Mouse (Mus musculus): ENCODE measurements at regions not wholly inside any gene's neighbourhood (a gene's known extent, or its start where the extent isn't known, plus 50 kb on each side); places are given as distances from the start of the nearest gene placed in this dataset.

DNA sequence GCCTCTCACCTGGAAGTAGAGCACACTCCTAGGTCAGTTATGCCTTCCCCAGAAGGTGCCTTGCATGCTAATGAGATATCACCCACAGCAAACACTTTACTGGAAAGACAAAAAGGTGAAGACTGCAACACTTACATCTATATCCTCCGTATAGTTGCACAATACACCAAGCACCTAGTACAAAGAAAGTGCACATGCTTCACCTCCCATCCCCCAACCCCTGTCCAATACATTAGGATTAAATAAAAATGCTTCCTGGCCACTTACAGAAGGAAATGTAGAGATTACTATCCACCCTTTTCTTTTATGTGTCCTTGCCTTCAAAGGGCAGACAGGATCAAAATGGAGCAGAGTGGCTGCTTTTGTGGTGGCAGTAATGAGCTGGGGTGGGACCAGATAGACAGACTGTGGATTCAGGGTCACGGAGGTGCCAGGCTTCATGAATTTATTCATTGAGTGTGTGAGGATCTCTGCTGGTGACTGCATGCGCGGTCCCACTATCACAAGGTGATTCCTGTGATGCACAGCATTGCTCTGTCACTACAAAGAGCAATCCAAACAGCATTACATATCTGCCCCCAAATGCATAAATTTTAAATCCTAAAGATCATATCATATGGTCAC is 109.9 kb upstream of the Fat4 start:
- H3K27me3 ChIP-seq = no peaks in the 10 kb centered on the region
- no peak overlapping the region for H3K27ac ChIP-seq
- H3K9ac ChIP-seq (replicated peaks) = no peak overlapping the region
- no peak overlapping the region for H3K4me2 ChIP-seq
- H3K4me3 ChIP-seq (replicated peaks) = no peak overlapping the region
- H3K9me3 ChIP-seq = no peaks in the 10 kb centered on the region
- H3K36me3 ChIP-seq = no peaks in the 10 kb centered on the region
- WGBS = 82% methylated on average over 4 of the region's 4 CpGs
- ATAC-seq (ENCODE audit: insufficient number of reproducible peaks, insufficient read depth, low FRiP score, low TSS enrichment, low read depth) = no peak
- H3K4me1 ChIP-seq (replicated peaks) = no peaks in the 10 kb centered on the region

DNA sequence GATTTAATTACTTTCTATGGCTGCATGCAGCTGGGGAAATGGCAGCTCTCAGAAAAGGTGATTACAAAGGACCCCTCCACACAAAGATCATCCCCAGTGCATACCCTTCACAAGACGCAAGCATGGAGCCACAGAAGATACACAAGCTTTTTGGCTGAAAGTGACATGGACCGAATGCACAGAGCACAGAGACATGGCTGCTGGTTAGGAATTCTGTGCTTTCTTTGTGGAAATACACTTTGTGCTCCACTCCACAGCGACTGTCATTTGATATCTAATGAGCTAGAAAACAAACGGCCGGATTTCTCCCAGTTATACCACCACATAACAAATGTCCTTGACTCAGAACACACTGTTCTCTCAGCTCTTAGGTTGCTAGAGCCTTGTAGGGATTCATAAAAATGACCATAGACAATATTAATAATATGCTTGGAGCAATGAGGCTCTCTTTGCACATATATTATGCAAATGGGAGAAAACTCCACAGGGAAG is 132.1 kb upstream of the Fat4 start:
- no peaks in the 10 kb centered on the region for H3K36me3 ChIP-seq
- H3K9ac ChIP-seq (replicated peaks) = no peak overlapping the region
- no peak for ATAC-seq (ENCODE audit: insufficient number of reproducible peaks, insufficient read depth, low FRiP score, low TSS enrichment, low read depth)
- no peak overlapping the region for H3K4me2 ChIP-seq
- no peaks in the 10 kb centered on the region for H3K9me3 ChIP-seq
- H3K27me3 ChIP-seq = no peaks in the 10 kb centered on the region
- H3K4me1 ChIP-seq (replicated peaks) = no peaks in the 10 kb centered on the region; the same call in none of the 2 replicates
- no peak overlapping the region for H3K27ac ChIP-seq
- no peak overlapping the region for H3K4me3 ChIP-seq (replicated peaks)
- WGBS = 47% methylated on average over 5 of the region's 5 CpGs

DNA sequence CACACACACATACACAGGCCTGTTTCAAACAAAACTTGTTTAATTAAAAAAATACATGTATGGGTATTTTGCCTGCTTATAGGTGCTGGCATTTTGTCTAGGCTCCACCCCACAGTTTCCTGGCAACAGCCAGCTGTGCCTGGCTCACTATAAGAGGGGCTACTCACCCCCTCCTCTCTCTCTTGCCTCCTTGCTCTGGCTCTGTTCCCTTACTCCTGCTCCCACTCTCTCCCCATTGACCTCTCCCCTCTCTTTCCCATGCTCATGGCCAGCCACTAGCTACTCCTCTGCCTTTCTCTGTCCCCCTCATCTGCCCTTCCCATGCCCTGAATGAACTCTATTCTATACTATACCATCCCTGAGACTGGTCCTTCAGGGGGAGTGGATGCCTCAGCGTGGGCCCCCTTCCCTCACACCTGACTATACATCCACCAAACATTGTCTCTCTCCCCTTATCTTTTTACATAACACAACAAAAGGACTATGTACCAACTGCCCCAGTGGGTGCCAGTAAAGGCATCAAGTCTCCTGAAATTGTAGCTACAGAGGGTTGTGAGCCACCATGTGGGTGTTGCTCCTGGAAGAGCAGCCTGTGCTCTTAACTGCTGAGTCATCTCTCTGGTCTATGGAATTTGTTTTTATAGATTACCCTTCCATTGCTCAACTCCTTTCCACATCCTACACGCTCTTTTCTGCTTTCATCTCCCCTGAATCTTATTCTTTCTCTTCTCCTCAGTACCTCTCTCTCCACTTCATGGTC is 133.1 kb upstream of the Fat4 start:
- no peaks in the 10 kb centered on the region for H3K36me3 ChIP-seq
- no peaks in the 10 kb centered on the region for H3K27me3 ChIP-seq
- no peak for ATAC-seq (ENCODE audit: insufficient number of reproducible peaks, insufficient read depth, low FRiP score, low TSS enrichment, low read depth)
- H3K4me3 ChIP-seq (replicated peaks) = no peak overlapping the region
- no peak overlapping the region for H3K9ac ChIP-seq (replicated peaks)
- H3K4me1 ChIP-seq (replicated peaks) = no peaks in the 10 kb centered on the region; the same call in none of the 2 replicates
- no peak overlapping the region for H3K4me2 ChIP-seq
- no peaks in the 10 kb centered on the region for H3K9me3 ChIP-seq
- no peak overlapping the region for H3K27ac ChIP-seq
- WGBS = 83% methylated on average over 2 of the region's 2 CpGs

DNA sequence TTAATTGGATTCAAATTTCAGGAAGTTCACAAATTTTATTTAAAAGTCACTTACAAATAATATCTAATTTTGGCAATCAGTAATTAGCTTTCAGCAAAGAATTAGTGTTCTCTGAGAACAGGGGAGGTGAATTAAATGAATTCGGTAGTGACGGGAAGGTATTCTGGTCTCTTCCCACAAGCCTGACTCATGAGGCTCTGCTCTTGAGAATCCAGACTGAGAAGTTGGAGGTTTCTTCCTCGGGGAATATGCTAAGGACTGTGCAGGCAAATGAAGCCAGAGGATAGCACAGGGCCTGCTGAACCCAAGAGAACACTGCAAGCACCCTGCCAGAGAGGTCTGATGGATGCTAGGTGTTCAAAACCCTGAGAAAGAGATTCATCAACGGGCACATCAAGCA is 144.6 kb upstream of the Fat4 start:
- H3K27ac ChIP-seq = no peak overlapping the region
- 84% methylated on average over 4 of the region's 4 CpGs for WGBS
- H3K9ac ChIP-seq (replicated peaks) = no peak overlapping the region
- H3K4me2 ChIP-seq = no peak overlapping the region
- no peaks in the 10 kb centered on the region for H3K9me3 ChIP-seq
- no peaks in the 10 kb centered on the region for H3K36me3 ChIP-seq
- no peak for ATAC-seq (ENCODE audit: insufficient number of reproducible peaks, insufficient read depth, low FRiP score, low TSS enrichment, low read depth)
- H3K27me3 ChIP-seq = no peaks in the 10 kb centered on the region
- H3K4me1 ChIP-seq (replicated peaks) = no peaks in the 10 kb centered on the region
- H3K4me3 ChIP-seq (replicated peaks) = no peak overlapping the region

DNA sequence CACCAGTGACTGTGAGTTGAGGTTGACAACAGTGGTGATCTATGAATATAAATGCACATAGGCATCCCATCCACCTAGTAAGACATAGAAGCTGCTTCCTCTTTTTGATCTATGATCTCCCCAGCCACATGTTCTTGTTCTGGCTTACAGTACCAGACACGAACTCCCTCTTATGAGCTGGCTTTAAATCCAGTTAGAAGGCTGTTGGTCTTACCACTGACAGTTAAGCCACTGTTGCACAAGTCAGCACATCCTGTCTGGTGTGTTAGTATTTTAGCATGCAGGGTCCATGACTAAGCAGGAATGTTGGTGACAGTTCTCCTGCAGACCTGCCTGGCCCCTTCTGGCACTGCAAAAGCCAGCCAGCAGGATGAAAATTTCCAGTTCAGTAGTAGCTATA is 164.1 kb upstream of the Fat4 start:
- 88% methylated on average over 1 of the region's 1 CpGs for WGBS
- Histone ChIP-seq H3K27me3 (no peaks in the 10 kb centered on the region), H3K9me3 (no peaks in the 10 kb centered on the region), H3K27ac (no peak overlapping the region), H3K4me1 (replicated peaks) (no peaks in the 10 kb centered on the region), H3K36me3 (no peaks in the 10 kb centered on the region), H3K9ac (replicated peaks) (no peak overlapping the region), H3K4me2 (no peak overlapping the region), H3K4me3 (replicated peaks) (no peak overlapping the region)
- ATAC-seq (ENCODE audit: insufficient number of reproducible peaks, insufficient read depth, low FRiP score, low TSS enrichment, low read depth) = no peak

DNA sequence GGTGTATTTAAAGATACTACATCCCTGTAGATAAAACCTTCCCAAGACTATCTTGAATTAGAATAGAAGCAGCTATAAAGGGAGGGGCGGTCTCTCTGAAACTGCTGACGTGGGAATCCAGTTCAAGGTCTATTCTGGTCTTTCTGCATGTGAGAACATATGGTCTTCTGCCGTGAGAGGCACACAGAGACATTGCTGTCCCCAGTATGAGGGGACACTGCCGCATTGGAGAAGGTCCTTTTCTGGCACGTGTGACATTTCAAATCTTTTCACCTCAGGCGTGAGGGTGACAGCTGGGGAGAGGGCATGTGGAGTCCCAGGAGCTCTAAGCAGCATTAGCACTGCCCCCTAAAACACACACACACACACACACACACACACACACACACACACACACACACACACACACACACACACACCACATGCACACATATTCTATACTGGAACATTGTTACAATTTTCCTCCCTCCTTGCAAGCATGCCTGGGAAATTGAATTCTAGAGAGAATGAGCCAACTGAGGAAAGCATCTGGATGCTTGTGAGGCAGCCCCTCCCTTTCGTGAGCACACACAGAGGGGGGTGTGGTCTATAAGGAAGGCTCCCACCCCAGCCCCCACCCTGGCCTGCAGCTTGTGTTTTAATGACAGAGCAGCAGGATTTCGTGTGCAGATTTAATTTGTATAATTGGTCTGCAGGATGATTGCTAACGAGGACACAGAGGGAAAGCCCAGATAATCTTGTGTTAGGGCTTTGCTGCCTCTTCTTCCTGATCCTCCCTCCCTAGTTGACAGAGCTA is 174.5 kb upstream of the Fat4 start:
- Histone ChIP-seq H3K27ac (no peak overlapping the region), H3K36me3 (no peaks in the 10 kb centered on the region), H3K4me2 (no peak overlapping the region), H3K27me3 (no peaks in the 10 kb centered on the region), H3K9ac (replicated peaks) (no peak overlapping the region), H3K9me3 (no peaks in the 10 kb centered on the region), H3K4me3 (replicated peaks) (no peak overlapping the region), H3K4me1 (replicated peaks) (peaks cover 12% of the 10 kb centered on the region)
- WGBS = 23% methylated on average over 9 of the region's 9 CpGs
- no peak for ATAC-seq (ENCODE audit: insufficient number of reproducible peaks, insufficient read depth, low FRiP score, low TSS enrichment, low read depth)

DNA sequence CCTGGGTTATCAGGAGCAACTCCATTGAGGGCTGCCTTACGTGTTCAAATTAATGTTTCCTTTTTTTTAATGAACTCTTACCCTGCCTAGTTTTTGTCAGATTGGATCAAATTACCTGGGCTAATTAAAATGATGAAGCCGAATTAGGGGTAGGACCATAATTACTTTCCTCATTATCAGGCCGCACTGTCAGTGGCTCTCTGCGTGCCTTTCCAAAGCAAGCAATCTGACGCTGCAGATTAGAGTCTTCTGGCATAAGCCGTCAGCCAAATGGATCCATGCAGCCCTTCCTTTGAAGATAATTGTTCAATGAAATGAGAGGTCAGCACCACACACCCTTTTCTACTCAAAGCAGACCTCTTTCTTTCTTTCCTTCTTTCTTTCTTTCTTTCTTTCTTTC is 175.5 kb upstream of the Fat4 start:
- Histone ChIP-seq H3K9me3 (no peaks in the 10 kb centered on the region), H3K27ac (no peak overlapping the region), H3K4me2 (no peak overlapping the region), H3K36me3 (no peaks in the 10 kb centered on the region), H3K27me3 (no peaks in the 10 kb centered on the region), H3K4me1 (replicated peaks) (peaks cover 12% of the 10 kb centered on the region), H3K4me3 (replicated peaks) (no peak overlapping the region), H3K9ac (replicated peaks) (no peak overlapping the region)
- 20% methylated on average over 6 of the region's 6 CpGs for WGBS
- no peak for ATAC-seq (ENCODE audit: insufficient number of reproducible peaks, insufficient read depth, low FRiP score, low TSS enrichment, low read depth)

DNA sequence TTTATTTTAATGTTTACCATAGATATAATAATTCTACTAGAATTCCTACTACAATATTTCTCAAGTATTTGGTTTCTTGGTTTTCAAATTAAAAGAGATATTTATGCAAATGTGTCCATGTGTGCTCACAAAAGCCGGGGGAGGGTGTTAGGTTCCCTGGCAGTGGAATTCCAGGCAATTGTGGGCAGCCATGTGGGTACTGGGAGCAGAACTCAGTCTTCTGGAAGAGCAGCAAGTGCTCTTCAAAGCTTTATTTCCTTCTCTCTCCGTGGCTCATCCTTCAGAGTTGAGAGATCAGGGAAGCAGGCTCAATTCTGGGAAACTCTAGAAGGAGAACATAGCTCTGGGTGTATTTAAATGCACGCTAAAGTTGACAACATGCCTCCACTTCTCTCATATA is 178.8 kb upstream of the Fat4 start:
- Histone ChIP-seq H3K4me2 (no peak overlapping the region), H3K9ac (replicated peaks) (no peak overlapping the region), H3K9me3 (no peaks in the 10 kb centered on the region), H3K4me3 (replicated peaks) (no peak overlapping the region), H3K27ac (no peak overlapping the region), H3K4me1 (replicated peaks) (peaks cover 12% of the 10 kb centered on the region), H3K27me3 (no peaks in the 10 kb centered on the region), H3K36me3 (no peaks in the 10 kb centered on the region)
- 76% methylated on average over 3 of the region's 3 CpGs for WGBS
- no peak for ATAC-seq (ENCODE audit: insufficient number of reproducible peaks, insufficient read depth, low FRiP score, low TSS enrichment, low read depth)

DNA sequence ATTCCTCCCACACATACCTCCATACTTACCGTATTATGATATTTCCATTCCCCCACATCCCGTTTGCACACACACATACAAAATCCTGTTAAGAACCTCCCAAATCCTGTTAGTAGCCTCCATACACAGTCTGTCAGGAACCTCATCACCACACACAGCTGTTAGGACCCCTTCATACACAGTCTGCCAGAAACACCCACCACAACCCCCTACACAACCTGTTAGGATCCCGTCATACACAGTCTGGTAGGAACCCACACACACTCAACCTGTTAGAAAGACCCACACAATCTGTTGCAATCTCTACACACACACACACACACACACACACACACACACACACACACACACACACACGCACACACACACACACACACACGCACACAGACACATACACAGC is 187.5 kb upstream of the Fat4 start:
- Histone ChIP-seq H3K9ac (replicated peaks) (no peak overlapping the region), H3K27me3 (no peaks in the 10 kb centered on the region), H3K36me3 (no peaks in the 10 kb centered on the region), H3K4me3 (replicated peaks) (no peak overlapping the region), H3K9me3 (0 out of 2 replicates have a peak, but pooled peaks cover 5% of the 10 kb centered on the region), H3K4me1 (replicated peaks) (peaks cover 5% of the 10 kb centered on the region), H3K27ac (no peak overlapping the region), H3K4me2 (no peak overlapping the region)
- whole genome bisulfite sequencing = 91% methylated on average over 5 of the region's 5 CpGs
- no peak for ATAC-seq (ENCODE audit: insufficient number of reproducible peaks, insufficient read depth, low FRiP score, low TSS enrichment, low read depth)

DNA sequence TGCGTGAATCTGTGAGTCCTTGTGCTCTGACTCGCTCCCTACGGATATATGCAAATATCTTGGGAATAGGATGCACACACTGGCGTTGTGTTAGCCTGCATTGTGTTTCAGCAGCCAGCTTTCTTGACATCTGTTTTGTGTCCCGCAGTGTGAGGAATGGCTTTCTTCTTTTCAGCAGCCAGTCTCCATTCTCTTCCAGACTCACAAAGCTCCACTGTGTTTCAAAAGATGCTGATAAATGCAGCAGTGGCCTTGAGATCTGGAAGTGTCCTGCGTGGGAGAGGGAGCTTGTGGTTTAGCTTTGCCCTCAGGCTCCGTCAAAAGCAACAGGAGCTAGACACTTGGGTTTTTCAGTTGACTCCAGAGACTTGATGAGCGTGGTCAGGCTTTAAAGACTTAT is 188.9 kb upstream of the Fat4 start:
- no peak for ATAC-seq (ENCODE audit: insufficient number of reproducible peaks, insufficient read depth, low FRiP score, low TSS enrichment, low read depth)

DNA sequence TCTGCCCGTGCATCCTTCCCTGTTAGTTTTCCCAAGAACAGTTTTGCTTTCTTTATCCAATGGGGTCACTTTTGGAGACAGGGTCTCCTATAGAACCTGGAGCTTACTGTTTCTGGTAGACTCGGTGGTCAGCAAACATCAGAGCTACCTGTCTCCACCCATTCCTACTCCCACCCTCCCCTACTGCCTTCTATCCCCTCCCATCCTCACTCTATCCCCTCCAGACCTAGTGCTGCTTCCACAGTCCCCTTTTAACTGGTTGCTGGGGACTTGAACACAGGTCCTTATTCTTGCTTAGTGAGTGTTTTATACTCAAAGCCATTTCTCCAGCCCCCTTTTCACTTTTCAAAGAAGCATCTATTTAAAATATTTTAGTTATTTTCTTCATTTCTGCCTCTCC is 189.4 kb upstream of the Fat4 start:
- WGBS = 74% methylated on average over 2 of the region's 2 CpGs
- H3K36me3 ChIP-seq = no peaks in the 10 kb centered on the region
- no peak overlapping the region for H3K27ac ChIP-seq
- 0 out of 2 replicates have a peak, but pooled peaks cover 8% of the 10 kb centered on the region for H3K9me3 ChIP-seq
- H3K27me3 ChIP-seq = no peaks in the 10 kb centered on the region
- H3K4me2 ChIP-seq = no peak overlapping the region
- H3K9ac ChIP-seq (replicated peaks) = no peak overlapping the region
- H3K4me3 ChIP-seq (replicated peaks) = no peak overlapping the region
- no peak for ATAC-seq (ENCODE audit: insufficient number of reproducible peaks, insufficient read depth, low FRiP score, low TSS enrichment, low read depth)
- H3K4me1 ChIP-seq (replicated peaks) = peaks cover 5% of the 10 kb centered on the region

More for the DNA sequence above, 188.9 kb upstream of the Fat4 start:
- H3K4me3 ChIP-seq (replicated peaks) = no peak overlapping the region
- H3K4me2 ChIP-seq = no peak overlapping the region
- WGBS = 54% methylated on average over 8 of the region's 8 CpGs
- peaks cover 5% of the 10 kb centered on the region for H3K4me1 ChIP-seq (replicated peaks)
- H3K27me3 ChIP-seq = no peaks in the 10 kb centered on the region
- no peak overlapping the region for H3K9ac ChIP-seq (replicated peaks)
- H3K9me3 ChIP-seq = 0 out of 2 replicates have a peak, but pooled peaks cover 8% of the 10 kb centered on the region
- H3K36me3 ChIP-seq = no peaks in the 10 kb centered on the region
- peak overlapping the region; percentile 3; the same call in 1 of the 2 replicates for H3K27ac ChIP-seq

Data from limb, embryonic 12.5 days (tissue).